Mouse (Mus musculus) midbrain, embryonic 15.5 days (tissue): ENCODE results near the gene Bcl2l11. TPM values are rescaled to one million over a fixed set of nuclear protein-coding genes. Genes with fewer than 3 reads are reported as not detected.
"Not testable (repeated sequence)": the region's sequence is repeated elsewhere in the genome, so short reads cannot be mapped to it uniquely, and the experiment has no call there.

ENCODE experiments used
- ATAC-seq: fragments of 200-750 bp; cut with Nextera tagmentation; replicated peaks from 2 replicates; pipeline ENCODE4 v1.8.0; 2017; ENCODE audit warnings: moderate TSS enrichment
- H3K27ac ChIP-seq: fragments of 300-500 bp; sonication (generic); 2 replicates; pipeline ENCODE4 v1.5.1; 2015; ENCODE audit warnings: mild to moderate bottlenecking, inconsistent platforms
- H3K27me3 ChIP-seq: fragments of 300-500 bp; sonication (generic); replicated peaks from 2 replicates; pipeline ENCODE4 v1.6.1; 2015; ENCODE audit warnings: inconsistent platforms
- H3K36me3 ChIP-seq: fragments of 300-500 bp; sonication (generic); replicated peaks from 2 replicates; pipeline ENCODE4 v1.6.1; 2015; ENCODE audit warnings: inconsistent platforms
- H3K4me1 ChIP-seq: fragments of 300-500 bp; sonication (generic); 2 replicates; pipeline ENCODE4 v1.6.1; 2015; ENCODE audit warnings: inconsistent platforms
- H3K4me2 ChIP-seq: fragments of 300-500 bp; sonication (generic); 2 replicates; pipeline ENCODE4 v1.6.1; 2015; ENCODE audit warnings: inconsistent platforms, mild to moderate bottlenecking, moderate library complexity
- H3K4me3 ChIP-seq: fragments of 300-500 bp; sonication (generic); 2 replicates; pipeline ENCODE4 v1.5.1; 2015; ENCODE audit warnings: mild to moderate bottlenecking, inconsistent platforms
- H3K9ac ChIP-seq: fragments of 300-500 bp; sonication (generic); 2 replicates; pipeline ENCODE4 v1.6.1; 2015; ENCODE audit warnings: mild to moderate bottlenecking, inconsistent platforms
- H3K9me3 ChIP-seq: fragments of 300-500 bp; sonication (generic); 2 replicates; pipeline ENCODE4 v1.6.1; 2016; ENCODE audit warnings: inconsistent platforms
- WGBS: fragments of 180-500 bp; shearing (Covaris S2); methylation state at CpG from one replicate; pipeline ENCODE4 v1.1.7; 2015; ENCODE audit warnings: mixed read lengths; 5-methylcytosine and 5-hydroxymethylcytosine counted together
- polyA plus RNA-seq: library from polyadenylated mRNA; unstranded; fragments of >200 nt; fragmentation: Nextera tagmentation; extraction: Ambion mirVana; gene quantifications from 2 replicates; pipeline ENCODE4 v1.2.1, GENCODE M21; 2015

The Bcl2l11 gene
- polyA plus RNA-seq, 1 experiment from 2014 or later: 11.8 TPM

GRCm38 (mm10) chr2:128091431-128092369, 34.1 kb upstream of the Bcl2l11 start:
- Histone ChIP-seq H3K9me3 (no peaks in the 10 kb centered on the region), H3K4me1 (0 out of 2 replicates have a peak, but pooled peaks cover 4% of the 10 kb centered on the region), H3K4me2 (no peak overlapping the region), H3K4me3 (no peak overlapping the region), H3K27me3 (no peaks in the 10 kb centered on the region), H3K9ac (no peak overlapping the region), H3K36me3 (no peaks in the 10 kb centered on the region), H3K27ac (no peak overlapping the region)
- no peak for ATAC-seq
- 37% methylated on average over 11 of the region's 11 CpGs for WGBS

- 0 out of 2 replicates have a peak, but pooled peaks cover 4% of the 10 kb centered on the region for H3K4me1 ChIP-seq
- H3K4me2 ChIP-seq: no peak overlapping the region
- H3K36me3 ChIP-seq: no peaks in the 10 kb centered on the region
- no peak overlapping the region for H3K9ac ChIP-seq
- H3K27me3 ChIP-seq: no peaks in the 10 kb centered on the region
- no peaks in the 10 kb centered on the region for H3K9me3 ChIP-seq
- ATAC-seq: no peak
- no peak overlapping the region for H3K4me3 ChIP-seq
- 54% methylated on average over 2 of the region's 2 CpGs for WGBS
- H3K27ac ChIP-seq: no peak overlapping the region
These were observed 33.4 kb upstream of the Bcl2l11 start for GRCm38 (mm10) chr2:128092451-128092850.

- no peaks in the 10 kb centered on the region for H3K27me3 ChIP-seq
- H3K4me3 ChIP-seq: no peak overlapping the region
- H3K27ac ChIP-seq: no peak overlapping the region
- no peak overlapping the region for H3K9ac ChIP-seq
- WGBS: 80% methylated on average over 5 of the region's 5 CpGs
- no peak overlapping the region for H3K4me2 ChIP-seq
- ATAC-seq: no peak
- no peaks in the 10 kb centered on the region for H3K36me3 ChIP-seq
- H3K4me1 ChIP-seq: 0 out of 2 replicates have a peak, but pooled peaks cover 4% of the 10 kb centered on the region
- H3K9me3 ChIP-seq: no peaks in the 10 kb centered on the region
These were observed 31.6 kb upstream of the Bcl2l11 start for GRCm38 (mm10) chr2:128094196-128094595.

- no peaks in the 10 kb centered on the region for H3K36me3 ChIP-seq
- no peaks in the 10 kb centered on the region for H3K27me3 ChIP-seq
- H3K27ac ChIP-seq: no peak overlapping the region
- no peak overlapping the region for H3K4me3 ChIP-seq
- WGBS: 90% methylated on average over 2 of the region's 2 CpGs
- no peak for ATAC-seq
- no peaks in the 10 kb centered on the region for H3K9me3 ChIP-seq
- no peak overlapping the region for H3K4me2 ChIP-seq
- H3K4me1 ChIP-seq: 0 out of 2 replicates have a peak, but pooled peaks cover 4% of the 10 kb centered on the region
- no peak overlapping the region for H3K9ac ChIP-seq
These were observed 31.2 kb upstream of the Bcl2l11 start for GRCm38 (mm10) chr2:128094602-128095001.

GRCm38 (mm10) chr2:128095270-128095669, 30.6 kb upstream of the Bcl2l11 start:
- Histone ChIP-seq H3K36me3 (no peaks in the 10 kb centered on the region), H3K9me3 (no peaks in the 10 kb centered on the region), H3K27me3 (no peaks in the 10 kb centered on the region), H3K9ac (no peak overlapping the region), H3K4me2 (no peak overlapping the region), H3K27ac (no peak overlapping the region), H3K4me3 (no peak overlapping the region), H3K4me1 (0 out of 2 replicates have a peak, but pooled peaks cover 4% of the 10 kb centered on the region)
- ATAC-seq: no peak
- WGBS: 47% methylated on average over 1 of the region's 1 CpGs

GRCm38 (mm10) chr2:128096070-128096469, 29.8 kb upstream of the Bcl2l11 start:
- ATAC-seq: no peak
- Histone ChIP-seq H3K4me1 (0 out of 2 replicates have a peak, but pooled peaks cover 4% of the 10 kb centered on the region), H3K9ac (no peak overlapping the region), H3K4me3 (no peak overlapping the region), H3K9me3 (no peaks in the 10 kb centered on the region), H3K27ac (no peak overlapping the region), H3K4me2 (no peak overlapping the region), H3K27me3 (no peaks in the 10 kb centered on the region), H3K36me3 (no peaks in the 10 kb centered on the region)
- 76% methylated on average over 1 of the region's 1 CpGs for WGBS

- not testable (repeated sequence) for H3K36me3 ChIP-seq, H3K9me3 ChIP-seq, ATAC-seq, H3K27ac ChIP-seq, H3K9ac ChIP-seq, H3K27me3 ChIP-seq, H3K4me1 ChIP-seq, H3K4me3 ChIP-seq, H3K4me2 ChIP-seq
- WGBS: 67% methylated on average over 5 of the region's 5 CpGs
These were observed 27.7 kb upstream of the Bcl2l11 start for GRCm38 (mm10) chr2:128098118-128098517.

GRCm38 (mm10) chr2:128102086-128102485, 23.8 kb upstream of the Bcl2l11 start:
- Histone ChIP-seq H3K4me1 (no peaks in the 10 kb centered on the region), H3K4me2 (no peak overlapping the region), H3K27ac (no peak overlapping the region), H3K36me3 (no peaks in the 10 kb centered on the region), H3K9ac (no peak overlapping the region), H3K27me3 (no peaks in the 10 kb centered on the region), H3K9me3 (no peaks in the 10 kb centered on the region), H3K4me3 (no peak overlapping the region)
- no peak for ATAC-seq
- 90% methylated on average over 9 of the region's 9 CpGs for WGBS

- Histone ChIP-seq H3K4me2 (no peak overlapping the region), H3K9ac (no peak overlapping the region), H3K9me3 (no peaks in the 10 kb centered on the region), H3K4me3 (no peak overlapping the region), H3K27me3 (no peaks in the 10 kb centered on the region), H3K27ac (no peak overlapping the region), H3K36me3 (no peaks in the 10 kb centered on the region), H3K4me1 (no peaks in the 10 kb centered on the region)
- WGBS: 73% methylated on average over 5 of the region's 5 CpGs
- ATAC-seq: no peak
These were observed 21.0 kb upstream of the Bcl2l11 start for GRCm38 (mm10) chr2:128104815-128105214.

- Histone ChIP-seq H3K9ac (no peak overlapping the region), H3K9me3 (no peaks in the 10 kb centered on the region), H3K4me3 (no peak overlapping the region), H3K4me2 (no peak overlapping the region), H3K27ac (no peak overlapping the region), H3K27me3 (no peaks in the 10 kb centered on the region), H3K4me1 (no peaks in the 10 kb centered on the region), H3K36me3 (no peaks in the 10 kb centered on the region)
- 85% methylated on average over 11 of the region's 11 CpGs for WGBS
- no peak for ATAC-seq
These were observed 20.2 kb upstream of the Bcl2l11 start for GRCm38 (mm10) chr2:128105651-128106050.

GRCm38 (mm10) chr2:128111537-128111936, 14.3 kb upstream of the Bcl2l11 start:
- no peaks in the 10 kb centered on the region for H3K9me3 ChIP-seq
- 61% methylated on average over 9 of the region's 9 CpGs for WGBS
- H3K27ac ChIP-seq: no peak overlapping the region
- no peak overlapping the region for H3K4me3 ChIP-seq
- H3K36me3 ChIP-seq: no peaks in the 10 kb centered on the region
- ATAC-seq: no peak
- no peak overlapping the region for H3K9ac ChIP-seq
- no peak overlapping the region for H3K4me2 ChIP-seq
- H3K27me3 ChIP-seq: no peaks in the 10 kb centered on the region
- no peaks in the 10 kb centered on the region for H3K4me1 ChIP-seq

GRCm38 (mm10) chr2:128114621-128115020, 11.2 kb upstream of the Bcl2l11 start:
- 83% methylated on average over 3 of the region's 3 CpGs for WGBS
- no peak overlapping the region for H3K4me2 ChIP-seq
- no peaks in the 10 kb centered on the region for H3K27me3 ChIP-seq
- no peaks in the 10 kb centered on the region for H3K36me3 ChIP-seq
- H3K9me3 ChIP-seq: no peaks in the 10 kb centered on the region
- H3K4me3 ChIP-seq: no peak overlapping the region
- no peak for ATAC-seq
- no peak overlapping the region for H3K9ac ChIP-seq
- no peaks in the 10 kb centered on the region for H3K4me1 ChIP-seq
- H3K27ac ChIP-seq: no peak overlapping the region

GRCm38 (mm10) chr2:128115579-128115978, 10.3 kb upstream of the Bcl2l11 start:
- Histone ChIP-seq H3K9me3 (no peaks in the 10 kb centered on the region), H3K4me2 (no peak overlapping the region), H3K4me1 (no peaks in the 10 kb centered on the region), H3K36me3 (no peaks in the 10 kb centered on the region), H3K27ac (no peak overlapping the region), H3K4me3 (no peak overlapping the region), H3K27me3 (no peaks in the 10 kb centered on the region), H3K9ac (no peak overlapping the region)
- WGBS: 37% methylated on average over 4 of the region's 4 CpGs
- no peak for ATAC-seq
